Mouse (Mus musculus) liver (tissue): ENCODE results near the gene Lin28a.
A peak's percentile ranks its signal among the peaks of the same experiment; 100 is the strongest.

Experiments
- DNase-seq: peaks from one replicate; pipeline ENCODE4 v3.0.0-alpha.2; 2020; ENCODE audit warnings: mixed read lengths

Lin28a gene

DNA sequence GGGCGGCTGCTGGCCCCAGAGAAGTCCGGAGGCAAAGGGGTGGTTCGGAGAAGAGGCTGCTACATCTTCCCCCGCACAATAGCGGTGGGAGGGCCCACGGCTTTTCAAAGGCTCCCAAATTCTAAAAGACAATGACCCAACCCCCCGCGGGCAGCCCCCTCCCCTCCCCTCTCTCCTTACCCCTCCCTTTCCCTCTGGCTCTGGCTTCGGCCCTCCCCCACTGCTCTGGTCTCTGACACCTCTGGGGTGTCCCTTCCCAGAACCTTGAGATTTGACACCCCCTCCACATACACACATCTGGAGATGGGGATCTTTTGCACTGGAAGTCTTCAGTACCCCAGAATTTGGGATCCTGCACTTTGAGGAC, at the start of gene Lin28a:
Lin28a (minus strand) TSS at position 63 of the 367 bp plus-strand sequence.
- DNase-seq = peak; percentile 20

DNA sequence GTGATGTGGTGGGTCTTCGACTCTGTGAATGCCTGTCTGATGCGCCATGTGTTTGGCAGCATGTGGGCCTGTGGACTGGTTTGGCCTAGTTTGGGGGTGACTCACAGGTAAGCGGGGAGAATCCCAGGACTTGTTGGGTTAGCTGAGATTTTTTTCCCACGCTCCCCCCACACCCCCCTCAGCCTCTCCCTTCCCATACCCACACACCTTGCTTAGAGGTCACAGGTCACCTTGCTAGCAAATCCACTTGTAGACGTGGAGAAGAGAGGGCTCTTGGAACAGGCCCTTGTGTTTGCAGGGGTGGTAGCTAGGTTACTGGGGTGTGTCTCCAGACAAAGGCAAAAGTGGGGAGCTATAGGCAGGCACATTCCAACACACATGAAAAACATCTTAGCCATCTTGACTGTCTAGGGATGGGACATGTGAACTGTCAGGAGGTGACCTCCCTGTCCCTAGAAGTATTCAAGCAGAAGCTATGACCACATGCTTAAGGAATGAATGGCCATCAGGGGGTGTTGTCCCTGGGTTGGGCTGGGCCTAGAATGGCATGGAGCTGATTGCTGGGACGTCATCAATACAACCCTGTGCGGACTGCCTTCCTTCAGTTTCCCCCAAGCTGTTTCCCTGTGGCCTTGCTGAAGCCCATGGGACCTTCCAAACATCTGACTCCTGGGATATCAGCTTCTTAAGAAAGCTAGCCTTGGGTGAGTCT, 49.3 kb upstream of the Lin28a start:
- DNase-seq = no peak

DNA sequence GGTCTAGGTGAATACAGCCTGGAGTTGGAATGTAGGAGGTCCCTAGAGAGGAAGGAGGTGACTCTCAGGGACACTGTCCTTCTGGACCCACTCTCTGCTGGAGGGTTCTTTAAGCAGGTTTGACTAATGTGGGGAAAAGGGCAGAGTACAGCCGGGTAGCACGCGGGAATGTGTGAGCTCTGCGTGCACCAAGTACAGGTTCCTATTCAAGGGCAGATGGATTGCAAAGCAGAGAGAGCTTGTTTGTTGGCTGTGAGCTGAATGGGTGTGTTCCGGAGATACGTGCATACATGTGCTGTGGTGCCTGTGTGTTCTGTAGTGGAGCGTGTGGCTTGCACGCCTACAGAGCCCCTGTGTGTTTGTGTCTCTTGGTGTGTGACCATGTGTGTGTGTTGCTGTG, 48.7 kb upstream of the Lin28a start:
- no peak for DNase-seq

- no peak for DNase-seq
These were observed 46.9 kb upstream of the Lin28a start for GRCm38 (mm10) chr4:134065431-134066004.

DNA sequence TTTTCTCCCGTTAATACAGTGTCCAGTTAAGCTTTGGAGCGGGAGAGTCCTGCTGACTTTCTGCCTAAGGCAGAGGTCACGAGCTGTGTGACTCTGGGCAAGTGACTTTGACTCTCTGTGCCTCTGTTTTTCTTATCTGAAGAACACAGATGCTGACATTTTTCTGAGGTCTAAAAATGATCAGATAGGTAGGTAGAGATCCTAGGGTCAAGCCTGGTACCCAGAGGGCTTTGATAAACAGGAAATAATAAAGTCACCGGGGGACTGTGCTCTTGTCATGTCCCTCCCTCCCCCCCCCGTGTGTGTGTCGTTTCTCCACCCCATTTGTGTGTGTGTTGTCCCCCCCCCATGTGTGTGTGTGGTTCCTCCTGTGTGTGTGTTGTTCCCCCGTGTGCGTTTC, 43.9 kb upstream of the Lin28a start:
- no peak for DNase-seq

DNA sequence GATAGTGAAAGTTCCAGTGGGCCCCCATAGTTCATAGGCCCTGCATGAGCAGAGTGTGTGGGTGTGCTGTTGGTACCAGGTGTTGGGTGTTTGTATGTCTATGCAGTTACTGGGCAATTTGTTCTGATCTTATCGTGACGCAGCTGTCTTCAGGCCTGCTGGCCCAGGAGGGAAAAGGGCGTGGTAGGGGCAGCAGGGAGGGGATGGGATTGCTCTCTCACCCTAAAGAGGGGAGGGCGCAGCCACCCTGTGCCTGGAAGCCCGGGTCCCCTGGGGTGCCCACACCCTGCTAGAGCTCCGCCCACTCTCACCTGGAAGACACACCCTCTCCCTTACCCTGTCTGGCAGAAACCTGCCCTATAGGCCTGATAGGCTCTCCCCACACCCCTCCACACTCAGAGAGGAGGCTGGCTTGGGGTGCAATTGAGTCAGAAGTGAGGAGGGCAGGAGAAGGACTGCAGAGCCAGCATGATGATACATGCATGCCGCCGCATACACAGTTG, 43.4 kb upstream of the Lin28a start:
- DNase-seq = no peak

- no peak for DNase-seq
These were observed 42.7 kb upstream of the Lin28a start for GRCm38 (mm10) chr4:134061166-134061830.

DNA sequence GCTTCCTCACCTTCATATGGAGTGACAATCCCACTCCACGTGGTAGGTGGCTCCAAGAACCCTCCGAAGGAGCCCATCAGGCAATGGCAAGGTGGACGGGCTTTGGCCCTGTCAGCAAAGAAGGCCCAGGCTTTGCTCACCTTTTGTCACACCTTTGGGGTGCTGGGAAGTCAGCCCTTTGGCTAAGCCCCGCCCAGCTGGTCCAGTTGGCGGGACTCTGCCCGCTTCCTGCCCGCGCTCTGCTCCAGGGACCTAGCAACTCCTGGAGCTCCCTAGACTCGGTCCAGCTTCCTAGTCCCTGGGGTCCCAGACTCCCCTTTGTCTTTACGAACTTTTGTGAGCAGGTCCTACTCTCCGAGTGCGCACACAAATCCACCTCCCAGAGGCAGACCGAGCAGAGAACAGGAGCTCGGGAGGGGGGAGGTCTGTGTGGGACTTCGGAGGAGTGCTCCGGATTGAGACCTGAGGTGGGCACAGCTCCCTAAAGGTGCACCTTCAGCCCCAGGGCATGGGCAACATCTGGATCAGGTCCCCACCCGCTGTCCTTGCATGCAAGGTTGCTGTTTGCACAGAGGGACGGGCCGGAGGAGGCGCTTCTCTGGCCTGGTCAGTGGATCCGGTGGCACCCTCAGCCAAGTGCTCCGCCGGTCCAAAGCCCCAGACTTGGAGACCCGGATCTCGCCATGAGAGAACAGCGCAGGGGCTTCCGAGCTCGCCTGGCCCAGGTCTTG, 41.7 kb upstream of the Lin28a start, which contains the start of gene Crybg2:
Crybg2 (plus strand) TSS at position 681 of the 731 bp plus-strand sequence.
- DNase-seq = no peak

DNA sequence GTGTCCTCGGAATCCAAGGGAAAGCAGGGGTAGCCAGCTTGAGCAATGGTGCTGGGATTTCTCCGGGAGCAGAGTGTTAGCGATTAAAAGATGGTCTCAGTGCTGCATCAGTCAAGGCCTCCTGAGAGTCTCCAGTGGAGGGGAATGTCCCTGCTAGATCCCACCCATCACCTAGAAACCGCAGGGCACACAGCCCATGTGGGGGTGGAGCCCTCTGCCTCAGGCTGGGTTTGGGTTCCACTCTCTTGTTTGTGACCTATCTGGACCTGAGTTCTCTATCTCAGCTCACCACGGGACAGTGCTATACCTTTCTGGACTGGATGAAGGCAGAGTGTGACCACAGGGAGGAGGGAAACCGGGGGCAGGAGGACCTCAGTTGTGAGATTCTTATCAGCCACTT, 40.3 kb upstream of the Lin28a start:
- no peak for DNase-seq

- no peak for DNase-seq
These were observed 39.6 kb upstream of the Lin28a start for GRCm38 (mm10) chr4:134058166-134058715.

- no peak for DNase-seq
These were observed 34.9 kb upstream of the Lin28a start, which contains the start of gene Zfp683 for GRCm38 (mm10) chr4:134053538-134053937. TSS of gene Zfp683 (plus strand) at chr4:134053838.

DNA sequence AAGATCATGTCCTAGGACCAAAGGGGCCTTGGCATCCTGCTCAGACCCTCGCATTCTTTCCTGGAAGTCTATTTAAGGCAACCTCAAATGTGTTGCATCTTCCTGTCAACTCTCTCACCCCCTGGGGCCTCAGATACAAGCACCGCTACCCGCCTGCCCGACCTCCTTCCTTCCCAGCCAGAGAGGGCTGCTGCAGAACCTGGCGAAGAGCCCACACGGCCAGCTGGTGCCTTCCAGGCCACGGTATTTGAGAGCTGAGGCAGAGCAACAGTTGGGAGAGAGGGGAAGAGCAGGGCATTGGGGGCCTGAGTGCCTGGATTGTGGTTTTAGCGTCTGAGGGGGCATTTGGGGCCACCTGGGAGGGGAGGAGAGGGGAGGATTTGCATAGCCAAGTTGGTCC, 33.9 kb upstream of the Lin28a start:
- peak; percentile 36 for DNase-seq

GRCm38 (mm10) chr4:134051912-134052311, 33.3 kb upstream of the Lin28a start:
- DNase-seq = no peak

DNA sequence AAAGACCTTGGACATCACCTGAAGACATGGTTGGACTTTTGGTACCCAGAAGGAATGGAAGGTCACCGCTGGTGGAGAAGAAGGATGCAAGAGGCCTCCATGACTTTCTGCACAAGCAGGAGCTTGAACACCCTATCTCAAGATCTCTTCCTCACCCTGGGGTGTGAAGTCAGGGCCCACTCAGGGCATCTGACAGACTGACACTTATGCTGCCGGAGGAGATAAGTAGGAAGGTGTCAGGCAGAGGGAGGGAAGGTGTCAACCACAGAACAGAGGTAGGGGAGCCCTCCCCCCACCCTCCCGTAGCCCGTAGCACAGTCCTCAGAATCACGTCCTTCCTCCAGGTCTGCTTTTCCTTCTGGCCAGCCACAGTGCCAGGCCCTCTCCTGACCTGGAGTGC, 29.0 kb upstream of the Lin28a start:
- DNase-seq = no peak

DNA sequence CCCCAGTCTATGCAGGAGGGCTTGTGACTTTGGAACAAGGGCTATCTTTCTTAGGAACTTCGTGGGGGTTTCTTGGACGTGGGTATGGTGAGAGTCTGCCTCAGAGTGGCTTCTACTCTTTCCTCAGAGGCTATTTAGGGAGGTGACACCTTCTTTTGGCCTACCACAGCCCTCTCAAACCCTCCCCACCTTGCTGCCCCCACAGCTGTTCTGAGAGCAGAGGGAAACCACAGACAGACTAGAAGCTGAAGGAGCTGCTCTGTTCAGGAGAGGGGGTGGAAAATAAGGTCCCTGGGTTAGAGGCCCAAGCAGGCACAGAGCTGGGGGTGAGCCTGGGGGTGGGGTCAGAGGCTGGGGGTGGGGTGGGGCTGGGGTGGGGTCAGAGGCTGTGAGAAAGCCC, 24.4 kb upstream of the Lin28a start:
- no peak for DNase-seq

DNA sequence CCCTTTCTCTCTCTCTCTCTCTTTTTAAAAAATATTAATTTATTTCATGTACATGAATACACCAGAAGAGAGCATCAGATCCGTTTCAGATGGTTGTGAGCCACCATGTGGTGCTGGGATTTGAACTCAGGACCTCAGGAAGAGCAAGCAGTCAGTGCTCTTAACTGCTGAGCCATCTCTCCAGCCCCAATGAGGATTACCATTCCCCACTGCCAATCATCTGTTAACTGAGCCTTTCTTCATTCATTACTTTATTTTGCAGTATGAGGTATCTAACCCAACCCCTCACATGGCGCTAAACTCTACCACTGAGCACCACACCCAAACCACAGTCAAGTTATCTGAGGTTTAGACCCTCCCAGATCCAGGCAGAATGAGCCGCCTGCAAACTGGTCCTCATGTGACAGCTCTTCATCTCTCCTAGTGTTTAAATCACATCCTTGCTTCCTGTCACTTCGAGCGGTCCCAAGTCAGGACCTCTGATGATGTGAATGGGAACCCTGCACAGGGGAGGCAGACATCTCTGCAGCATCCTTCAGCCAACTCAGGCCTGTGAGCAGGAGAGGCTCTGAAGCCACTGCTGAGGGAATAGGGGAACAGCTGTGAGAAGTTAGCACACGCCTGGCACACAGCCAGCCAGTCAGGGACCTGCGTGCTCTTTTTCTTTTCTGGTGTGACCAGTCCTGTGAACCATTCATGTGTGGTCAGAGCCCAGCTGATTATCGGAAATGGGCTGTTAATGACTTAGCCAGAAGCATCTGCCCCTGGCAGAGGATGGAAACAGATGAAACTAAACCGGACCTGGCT, 22.9 kb upstream of the Lin28a start:
- DNase-seq = peak; percentile 23

GRCm38 (mm10) chr4:134035953-134036352, 17.3 kb upstream of the Lin28a start:
- peak; percentile 75 for DNase-seq

DNA sequence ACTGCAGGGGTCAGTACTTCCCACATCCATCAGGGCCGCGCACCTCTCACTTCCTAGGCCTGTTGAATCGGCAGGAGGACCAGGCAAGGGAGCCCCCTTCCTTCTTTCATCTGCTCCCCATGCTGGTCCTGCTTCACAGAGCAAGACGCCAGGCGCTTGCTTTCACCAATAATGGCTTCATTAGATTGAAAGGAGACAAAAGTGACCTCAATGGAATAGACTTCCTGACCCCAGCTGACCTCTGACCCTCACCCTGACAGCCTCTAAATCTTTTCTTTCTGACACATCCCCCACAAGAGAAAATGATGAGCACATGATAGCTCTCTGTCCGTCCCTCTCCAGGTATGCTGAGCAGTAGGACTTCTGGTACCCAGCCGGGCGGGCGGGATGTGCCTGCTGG, 7.2 kb upstream of the Lin28a start:
- no peak for DNase-seq

- DNase-seq = peak; percentile 69
These were observed 2.0 kb upstream of the Lin28a start for GRCm38 (mm10) chr4:134020621-134021020.

DNA sequence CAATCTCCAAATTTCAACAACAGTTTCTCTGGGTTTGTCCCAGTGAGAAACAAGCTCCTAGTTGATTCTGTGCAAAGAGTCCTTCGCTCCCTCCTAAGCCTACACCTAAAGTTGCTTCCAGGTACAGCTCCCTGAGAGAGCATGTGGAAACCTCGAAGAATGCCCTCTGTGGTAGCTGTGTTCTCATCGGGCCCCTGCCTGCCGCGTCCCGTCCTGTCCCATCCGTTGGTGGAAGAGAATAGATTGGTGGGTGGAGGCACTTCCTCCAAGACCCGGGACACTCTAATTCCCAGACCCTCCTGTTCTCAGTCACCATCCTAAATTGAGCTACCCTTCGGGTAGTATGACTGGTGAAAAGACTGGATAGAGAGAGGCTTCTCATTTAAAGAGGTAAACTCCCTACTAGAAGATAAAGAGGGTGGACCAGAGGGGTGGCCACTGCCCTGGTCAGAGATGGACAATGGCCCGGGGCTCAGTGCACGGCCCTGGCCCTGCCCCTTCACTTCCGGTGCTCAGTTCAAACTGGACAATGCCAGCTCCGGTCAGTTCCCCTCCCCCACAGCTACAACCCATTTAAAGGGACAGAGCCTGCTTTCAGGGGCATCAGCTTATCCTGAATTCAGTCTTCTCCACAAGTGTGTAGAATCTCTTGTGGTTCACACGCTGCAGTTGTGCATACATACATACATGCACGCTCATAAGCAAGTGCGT, 1.2 kb upstream of the Lin28a start:
- peak; percentile 57 for DNase-seq

DNA sequence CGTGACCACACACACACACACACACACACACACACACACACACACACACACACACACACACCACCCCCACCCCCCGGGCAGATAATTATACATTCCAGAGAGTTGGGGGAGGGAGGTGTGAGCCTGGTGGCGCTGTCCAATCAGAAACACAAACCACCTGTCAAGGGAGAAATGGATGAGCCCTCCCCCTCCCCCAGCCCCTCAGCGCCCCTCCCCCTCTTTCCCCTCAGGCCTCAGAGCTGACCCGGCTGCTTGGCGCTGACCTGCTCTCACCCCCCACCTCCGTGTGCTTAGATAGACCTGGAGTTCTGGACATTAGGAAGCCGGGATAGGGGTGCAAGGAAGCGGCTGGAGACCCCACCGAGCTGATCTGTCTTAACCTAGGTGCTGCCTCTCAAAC, 569 bp upstream of the Lin28a start:
- peak; percentile 37 for DNase-seq
